Mouse (Mus musculus) ovary, adult 2 months (tissue): ENCODE data around the gene Ak9. TPM values are rescaled to one million over a fixed set of nuclear protein-coding genes. Genes with fewer than 3 reads are reported as not detected.

Source experiments
- polyA plus RNA-seq: library from polyadenylated mRNA; depleted of rRNA; stranded (reverse); fragments of >200 nt; gene quantifications from 2 replicates; pipeline ENCODE4 v1.2.3, GENCODE M21; 2012; rRNA removed

The Ak9 gene
- polyA plus RNA-seq, result 0.10 and 0.16 TPM in 2 replicates

GRCm38 (mm10) chr10:41303639-41304444 lies at the start of gene Ak9:
TSS of gene Ak9 (plus strand) at chr10:41303980.

GRCm38 (mm10) chr10:41302689-41303431 lies 920 bp upstream of the Ak9 start, which contains the start of gene Fig4:
TSS of gene Fig4 (minus strand) at chr10:41303260.

GRCm38 (mm10) chr10:41450137-41450670 lies 146.4 kb downstream of the Ak9 start, which contains the start of gene Zbtb24:
TSS of gene Zbtb24 (plus strand) at chr10:41450383.

DNA sequence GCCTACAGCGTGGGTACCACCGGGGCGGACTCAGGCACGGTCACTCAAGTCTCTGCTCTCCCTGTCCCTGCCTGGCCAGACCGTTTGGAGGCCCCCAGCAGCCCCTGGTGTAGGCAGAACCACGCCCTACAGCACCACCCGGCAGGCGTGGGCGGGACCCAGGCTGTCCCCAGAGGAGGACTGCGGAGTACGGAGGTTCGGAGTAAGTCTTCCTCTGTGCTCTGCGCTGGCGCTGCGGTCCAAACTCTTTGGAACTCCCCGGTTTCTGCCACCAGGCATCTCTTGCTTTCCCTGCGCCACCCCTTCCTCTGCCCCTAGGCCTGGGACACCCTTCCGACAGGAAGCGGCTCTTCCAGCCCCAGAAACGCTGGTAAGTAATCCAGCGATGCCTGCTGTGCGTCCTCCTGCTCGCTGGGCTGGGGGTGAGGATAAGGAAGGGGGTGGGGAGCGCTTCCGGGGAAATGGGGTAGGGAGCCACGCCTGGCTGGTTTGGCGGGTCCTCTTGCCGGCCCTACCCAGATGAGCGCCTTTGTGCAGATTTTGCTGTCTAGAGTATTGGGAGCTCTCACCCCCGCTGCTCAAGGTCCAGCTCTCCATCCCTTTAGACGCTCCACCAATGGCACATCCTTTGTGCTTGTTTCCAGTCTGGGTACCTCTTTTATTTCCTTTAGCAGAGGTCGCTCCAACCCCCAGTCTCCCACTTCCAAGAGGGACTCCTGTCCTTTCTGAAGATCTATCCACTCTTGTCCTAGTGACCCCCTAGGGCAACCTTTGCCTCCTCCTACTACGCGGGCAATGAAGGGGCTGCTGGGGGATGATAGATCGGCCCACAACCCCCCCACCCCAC lies 172.6 kb downstream of the Ak9 start, which contains the start of gene Mical1:
Gene Mical1, plus strand, starts transcription at position 144 of the 847 bp plus-strand sequence.

Other genes with a start within 250 kb of the Ak9 start
- 0.12 and 0.21 TPM in 2 replicates for gene Gpr6, start 231.7 kb upstream of the Ak9 start, polyA plus RNA-seq
- gene Fig4, start 720 bp upstream of the Ak9 start, polyA plus RNA-seq, result 13.1 and 13.3 TPM in 2 replicates
- 19.2 and 20.4 TPM in 2 replicates for gene Zbtb24, start 146.4 kb downstream of the Ak9 start, polyA plus RNA-seq
- 48.1 and 53.0 TPM in 2 replicates for gene Mical1, start 172.3 kb downstream of the Ak9 start, polyA plus RNA-seq
- gene Smpd2, start 186.4 kb downstream of the Ak9 start, polyA plus RNA-seq, result 74.9 and 102 TPM in 2 replicates
- 1.2 and 2.1 TPM in 2 replicates for gene Ppil6, start 186.5 kb downstream of the Ak9 start, polyA plus RNA-seq
- gene Cd164, start 215.4 kb downstream of the Ak9 start, polyA plus RNA-seq, result 80.4 and 109 TPM in 2 replicates